Mouse (Mus musculus) midbrain, embryonic 16.5 days (tissue): ENCODE results near the gene Elfn2. TPM values are rescaled to one million over a fixed set of nuclear protein-coding genes. Genes with fewer than 3 reads are reported as not detected.

ENCODE experiments used
- ATAC-seq: fragments of 200-750 bp; cut with Nextera tagmentation; 2 replicates; pipeline ENCODE4 v1.8.0; 2017; ENCODE audit warnings: moderate TSS enrichment
- H3K27ac ChIP-seq: fragments of 300-500 bp; sonication (generic); 2 replicates; pipeline ENCODE4 v1.5.1; 2014; ENCODE audit warnings: mild to moderate bottlenecking, low read length, mixed read lengths
- H3K27me3 ChIP-seq: fragments of 300-500 bp; sonication (generic); 2 replicates; pipeline ENCODE4 v1.6.1; 2014; ENCODE audit warnings: low read depth, low read length, mixed read lengths; ENCODE audit not compliant: control insufficient read depth, insufficient read depth
- H3K36me3 ChIP-seq: fragments of 300-500 bp; sonication (generic); 2 replicates; pipeline ENCODE4 v1.6.1; 2014; ENCODE audit warnings: mild to moderate bottlenecking, low read length, moderate library complexity, mixed read lengths; ENCODE audit not compliant: control insufficient read depth, insufficient read depth
- H3K4me1 ChIP-seq: fragments of 300-500 bp; sonication (generic); 2 replicates; pipeline ENCODE4 v1.6.1; 2014; ENCODE audit warnings: mild to moderate bottlenecking, low read length, mixed read lengths; ENCODE audit not compliant: control insufficient read depth, insufficient read depth
- H3K4me2 ChIP-seq: fragments of 300-500 bp; sonication (generic); 2 replicates; pipeline ENCODE4 v1.6.1; 2014; ENCODE audit warnings: mild to moderate bottlenecking, low read length, mixed read lengths
- H3K4me3 ChIP-seq: fragments of 300-500 bp; sonication (generic); 2 replicates; pipeline ENCODE4 v1.5.1; 2014; ENCODE audit warnings: low read depth, mild to moderate bottlenecking, low read length, moderate library complexity, mixed read lengths
- H3K9ac ChIP-seq: fragments of 300-500 bp; sonication (generic); 2 replicates; pipeline ENCODE4 v1.6.1; 2014; ENCODE audit warnings: low read depth, low read length, mixed read lengths
- H3K9me3 ChIP-seq: fragments of 300-500 bp; sonication (generic); replicated peaks from 2 replicates; pipeline ENCODE4 v1.6.1; 2014; ENCODE audit warnings: mild to moderate bottlenecking, low read length, mixed read lengths; ENCODE audit not compliant: control insufficient read depth, poor library complexity, severe bottlenecking
- WGBS: fragments of 180-500 bp; shearing (Covaris S2); extraction: QIAGEN DNeasy Blood & Tissue Kit; methylation state at CpG from one replicate; pipeline ENCODE4 v1.1.7; 2014; 5-methylcytosine and 5-hydroxymethylcytosine counted together
- polyA plus RNA-seq: library from polyadenylated mRNA; unstranded; fragments of >200 nt; fragmentation: Nextera tagmentation; extraction: Ambion mirVana; gene quantifications from 2 replicates; pipeline ENCODE4 v1.2.1, GENCODE M21; 2015

The Elfn2 gene
- polyA plus RNA-seq, 1 experiment from 2014 or later: 12.6 TPM

- Histone ChIP-seq H3K36me3 (no peaks in the 10 kb centered on the region), H3K4me1 (peaks cover 8% of the 10 kb centered on the region), H3K9ac (no peak overlapping the region), H3K27ac (no peak overlapping the region), H3K4me3 (no peak overlapping the region), H3K27me3 (no peaks in the 10 kb centered on the region), H3K9me3 (no peaks in the 10 kb centered on the region), H3K4me2 (no peak overlapping the region)
- ATAC-seq: peak; percentile 57; the same call in 1 of the 2 replicates
- 47% methylated on average over 6 of the region's 6 CpGs for WGBS
Observed at GRCm38 (mm10) chr15:78750608-78751350, 32.2 kb upstream of the Elfn2 start.

- 66% methylated on average over 5 of the region's 5 CpGs for WGBS
- Histone ChIP-seq H3K27ac (no peak overlapping the region), H3K4me3 (no peak overlapping the region), H3K9ac (no peak overlapping the region), H3K9me3 (no peaks in the 10 kb centered on the region), H3K36me3 (no peaks in the 10 kb centered on the region), H3K4me2 (no peak overlapping the region), H3K27me3 (no peaks in the 10 kb centered on the region), H3K4me1 (peaks cover 8% of the 10 kb centered on the region)
- no peak for ATAC-seq
Observed at GRCm38 (mm10) chr15:78749855-78750254, 31.3 kb upstream of the Elfn2 start.

DNA sequence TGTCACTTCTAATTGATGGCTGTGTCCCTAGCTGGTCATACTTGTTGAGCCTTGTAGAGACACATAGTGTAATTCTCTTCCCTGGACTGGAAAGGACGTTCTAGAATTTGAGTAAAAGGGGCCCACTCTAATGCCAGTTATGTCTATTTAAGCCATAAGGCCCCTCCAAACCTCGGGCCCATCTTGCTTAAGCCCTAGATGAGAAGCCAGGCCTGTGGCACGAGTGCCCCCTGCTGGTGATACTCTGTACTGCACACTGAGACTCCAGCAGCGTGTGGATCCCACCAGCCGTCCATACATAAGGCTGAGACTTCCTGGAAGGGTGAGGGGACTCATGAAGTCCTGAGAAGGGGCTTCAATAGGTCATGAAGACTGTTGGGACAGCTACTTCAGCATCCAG is 25.6 kb upstream of the Elfn2 start:
- Histone ChIP-seq H3K27ac (no peak overlapping the region), H3K9ac (no peak overlapping the region), H3K4me2 (no peak overlapping the region), H3K9me3 (no peaks in the 10 kb centered on the region), H3K4me3 (no peak overlapping the region), H3K27me3 (no peaks in the 10 kb centered on the region), H3K4me1 (no peaks in the 10 kb centered on the region), H3K36me3 (no peaks in the 10 kb centered on the region)
- peak; percentile 41 for ATAC-seq
- 5% methylated on average over 5 of the region's 5 CpGs for WGBS

GRCm38 (mm10) chr15:78742831-78743230 is 24.3 kb upstream of the Elfn2 start:
- Histone ChIP-seq H3K27ac (no peak overlapping the region), H3K9ac (no peak overlapping the region), H3K36me3 (no peaks in the 10 kb centered on the region), H3K4me3 (no peak overlapping the region), H3K9me3 (no peaks in the 10 kb centered on the region), H3K4me1 (no peaks in the 10 kb centered on the region), H3K4me2 (no peak overlapping the region), H3K27me3 (no peaks in the 10 kb centered on the region)
- ATAC-seq: no peak
- WGBS: 76% methylated on average over 1 of the region's 10 CpGs

DNA sequence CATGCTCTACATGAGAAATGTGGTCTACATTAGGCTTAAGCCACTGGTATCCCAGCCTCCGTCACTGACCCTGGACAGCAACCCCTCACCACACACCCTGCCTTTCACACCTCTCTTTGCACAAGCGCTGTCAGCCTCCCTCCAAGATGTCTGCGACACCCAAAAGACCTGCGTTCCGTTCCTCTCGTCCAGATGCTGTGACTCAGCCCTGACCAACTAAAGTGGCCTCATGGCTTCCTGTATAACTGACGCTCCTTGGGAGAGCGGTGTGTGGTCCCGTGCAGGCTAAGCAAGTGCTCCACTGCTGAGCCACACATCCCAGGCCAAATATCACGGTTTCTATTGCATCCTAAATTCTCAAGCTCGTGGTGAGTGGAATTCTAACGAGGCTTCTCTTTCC is 22.1 kb upstream of the Elfn2 start:
- peaks cover 8% of the 10 kb centered on the region; the same call in 1 of the 2 replicates for H3K4me1 ChIP-seq
- no peak overlapping the region for H3K9ac ChIP-seq
- WGBS: 76% methylated on average over 12 of the region's 12 CpGs
- no peaks in the 10 kb centered on the region for H3K27me3 ChIP-seq
- H3K27ac ChIP-seq: no peak overlapping the region
- no peak overlapping the region for H3K4me3 ChIP-seq
- ATAC-seq: no peak
- H3K4me2 ChIP-seq: no peak overlapping the region
- no peaks in the 10 kb centered on the region for H3K9me3 ChIP-seq
- H3K36me3 ChIP-seq: no peaks in the 10 kb centered on the region

DNA sequence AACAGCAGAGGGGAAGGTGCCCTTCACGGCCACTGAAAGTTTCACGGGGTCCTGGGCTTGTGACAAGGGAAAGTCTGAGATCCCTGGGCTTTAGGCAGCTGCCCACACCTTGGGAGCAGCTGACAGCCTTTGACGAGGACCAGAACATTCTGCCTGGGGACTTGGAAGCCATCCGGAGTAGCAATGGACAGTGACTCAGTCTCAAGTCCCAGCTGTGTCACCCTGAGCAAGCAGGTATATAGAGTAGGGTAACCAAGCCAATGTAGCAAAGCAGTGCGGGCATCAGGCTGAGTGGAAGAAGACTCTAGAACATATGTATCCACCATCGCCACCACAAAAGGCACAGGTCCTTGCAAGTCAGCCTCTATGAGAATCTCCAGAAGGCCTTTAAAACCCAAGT is 18.6 kb upstream of the Elfn2 start:
- Histone ChIP-seq H3K36me3 (no peaks in the 10 kb centered on the region), H3K4me2 (no peak overlapping the region), H3K27ac (peak overlapping the region; percentile 3; the same call in 1 of the 2 replicates), H3K9ac (no peak overlapping the region), H3K4me1 (peaks cover 14% of the 10 kb centered on the region; the same call in 1 of the 2 replicates), H3K9me3 (no peaks in the 10 kb centered on the region), H3K4me3 (no peak overlapping the region), H3K27me3 (no peaks in the 10 kb centered on the region)
- no peak for ATAC-seq
- 63% methylated on average over 6 of the region's 6 CpGs for WGBS

DNA sequence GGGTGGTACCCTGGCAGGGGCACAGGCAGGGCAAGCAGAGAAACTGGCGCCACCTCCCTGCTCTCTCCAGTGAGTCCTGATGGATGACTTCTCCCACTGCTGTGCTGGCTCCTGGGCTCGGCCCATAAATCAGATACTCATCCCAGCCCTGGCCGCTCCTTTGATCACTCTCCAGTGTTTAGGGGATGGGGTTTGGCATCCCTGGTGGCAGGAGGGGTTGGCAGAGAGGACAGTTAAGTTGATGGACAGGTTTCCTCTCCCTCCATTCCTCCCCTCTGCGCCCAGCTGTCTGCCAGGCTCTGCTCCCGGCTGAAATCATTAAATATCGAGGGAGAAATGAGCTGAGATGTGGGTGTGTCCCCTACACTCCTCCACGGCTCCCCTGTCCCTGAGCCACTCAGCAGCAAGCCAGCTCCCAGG is 18.1 kb upstream of the Elfn2 start:
- Histone ChIP-seq H3K4me1 (peaks cover 14% of the 10 kb centered on the region; the same call in 1 of the 2 replicates), H3K9ac (no peak overlapping the region), H3K36me3 (no peaks in the 10 kb centered on the region), H3K4me3 (no peak overlapping the region), H3K4me2 (no peak overlapping the region), H3K27ac (peak overlapping the region; percentile 78), H3K9me3 (no peaks in the 10 kb centered on the region), H3K27me3 (no peaks in the 10 kb centered on the region)
- WGBS: 31% methylated on average over 6 of the region's 7 CpGs
- peak; percentile 40; the same call in 1 of the 2 replicates for ATAC-seq

- no peak overlapping the region for H3K9ac ChIP-seq
- H3K27me3 ChIP-seq: no peaks in the 10 kb centered on the region
- no peak overlapping the region for H3K4me2 ChIP-seq
- no peaks in the 10 kb centered on the region for H3K36me3 ChIP-seq
- H3K9me3 ChIP-seq: no peaks in the 10 kb centered on the region
- ATAC-seq: no peak
- H3K27ac ChIP-seq: peak overlapping the region; percentile 78
- peaks cover 14% of the 10 kb centered on the region; the same call in 1 of the 2 replicates for H3K4me1 ChIP-seq
- 58% methylated on average over 3 of the region's 3 CpGs for WGBS
- H3K4me3 ChIP-seq: no peak overlapping the region
Observed at GRCm38 (mm10) chr15:78736181-78736579, 17.6 kb upstream of the Elfn2 start.

GRCm38 (mm10) chr15:78735431-78736180 is 17.0 kb upstream of the Elfn2 start:
- Histone ChIP-seq H3K9ac (peak overlapping the region; percentile 36; the same call in 1 of the 2 replicates), H3K27ac (peak overlapping the region; percentile 78), H3K4me2 (peak overlapping the region; percentile 20; the same call in 1 of the 2 replicates), H3K36me3 (no peaks in the 10 kb centered on the region), H3K4me1 (peaks cover 14% of the 10 kb centered on the region; the same call in 1 of the 2 replicates), H3K9me3 (no peaks in the 10 kb centered on the region), H3K4me3 (no peak overlapping the region), H3K27me3 (no peaks in the 10 kb centered on the region)
- peak; percentile 73 for ATAC-seq
- WGBS: 19% methylated on average over 17 of the region's 17 CpGs
